Mouse (Mus musculus) adrenal gland, adult 2 months (tissue): ENCODE data around the gene Rchy1. TPM values are rescaled to one million over a fixed set of nuclear protein-coding genes. Genes with fewer than 3 reads are reported as not detected.
"Not testable (repeated sequence)": the region's sequence is repeated elsewhere in the genome, so short reads cannot be mapped to it uniquely, and the experiment has no call there.

Source experiments
- DNase-seq: peaks from one replicate; pipeline ENCODE4 v3.0.0; 2021
- polyA plus RNA-seq: library from polyadenylated mRNA; depleted of rRNA; stranded (reverse); fragments of >200 nt; gene quantifications from 2 replicates; pipeline ENCODE4 v1.2.3, GENCODE M21; 2012; rRNA removed
- total RNA-seq, 2 experiments: library from RNA; stranded (reverse); gene quantifications; 2 replicates each; pipeline ENCODE4 v1.2.3; 2021

Rchy1 gene
- total and polyA plus RNA-seq, 3 experiments = 10.8 to 61.2 (median 54.2) TPM

DNA sequence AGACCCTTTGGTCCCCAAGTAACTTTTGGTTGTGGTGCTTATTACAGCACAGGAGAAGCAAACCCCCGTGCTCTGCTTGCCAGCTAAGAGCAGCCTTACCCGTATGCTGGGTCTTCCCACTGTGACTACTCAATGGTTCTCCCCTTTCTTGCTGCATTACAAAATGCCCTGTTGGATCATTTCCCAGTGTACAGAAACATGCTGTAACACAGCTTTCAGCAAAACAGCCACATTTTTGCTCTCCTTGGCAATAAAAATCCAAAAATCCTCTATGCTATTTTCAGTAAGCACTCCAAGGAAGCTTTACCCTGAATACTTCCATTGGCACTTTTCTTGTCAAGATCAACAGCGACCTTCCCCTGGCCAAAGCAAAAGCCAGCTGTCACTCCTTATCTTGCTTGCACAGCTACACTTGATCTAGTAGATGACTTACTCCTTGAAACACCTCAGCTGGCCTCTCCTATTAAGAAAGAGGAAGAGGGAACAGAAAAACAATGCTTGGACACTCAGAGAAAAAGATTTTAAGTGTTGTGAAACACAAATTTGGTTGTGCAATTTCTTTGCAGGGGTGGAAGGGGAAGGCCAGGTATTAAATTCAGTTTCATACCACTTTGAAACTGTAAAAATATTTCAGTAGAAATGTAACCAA, 2.1 kb downstream of the Rchy1 start:
- peak; percentile 49 for DNase-seq

- no peak for DNase-seq
Observed at GRCm38 (mm10) chr5:91959986-91960385, 2.9 kb downstream of the Rchy1 start.

GRCm38 (mm10) chr5:91959096-91959495, 3.8 kb downstream of the Rchy1 start:
- no peak for DNase-seq

GRCm38 (mm10) chr5:91956991-91957760, 5.7 kb downstream of the Rchy1 start:
- DNase-seq = no peak

GRCm38 (mm10) chr5:91951404-91951803, 11.5 kb downstream of the Rchy1 start:
- DNase-seq = no peak

DNA sequence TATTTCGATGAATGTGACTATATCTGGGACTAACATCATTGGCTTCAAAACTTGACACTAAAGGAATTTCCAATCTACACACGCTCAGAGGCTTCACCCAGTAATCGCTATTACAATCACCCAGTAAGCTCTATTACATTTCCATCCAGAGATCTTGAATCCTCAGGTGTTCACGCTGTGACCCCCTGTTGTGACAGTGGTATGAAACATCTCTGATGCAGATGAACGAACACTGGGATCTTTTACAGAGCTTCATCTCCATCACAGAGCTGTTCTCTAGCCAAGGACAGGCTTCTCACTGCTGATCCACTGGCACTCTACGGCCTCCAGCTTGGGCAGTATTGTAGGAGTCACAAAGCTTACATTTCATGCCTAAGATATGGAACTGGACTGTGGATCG, 13.4 kb downstream of the Rchy1 start:
- DNase-seq = no peak

GRCm38 (mm10) chr5:91947008-91947407, 15.9 kb downstream of the Rchy1 start:
- no peak for DNase-seq

GRCm38 (mm10) chr5:91945609-91946008, 17.3 kb downstream of the Rchy1 start:
- DNase-seq = not testable (repeated sequence)

DNA sequence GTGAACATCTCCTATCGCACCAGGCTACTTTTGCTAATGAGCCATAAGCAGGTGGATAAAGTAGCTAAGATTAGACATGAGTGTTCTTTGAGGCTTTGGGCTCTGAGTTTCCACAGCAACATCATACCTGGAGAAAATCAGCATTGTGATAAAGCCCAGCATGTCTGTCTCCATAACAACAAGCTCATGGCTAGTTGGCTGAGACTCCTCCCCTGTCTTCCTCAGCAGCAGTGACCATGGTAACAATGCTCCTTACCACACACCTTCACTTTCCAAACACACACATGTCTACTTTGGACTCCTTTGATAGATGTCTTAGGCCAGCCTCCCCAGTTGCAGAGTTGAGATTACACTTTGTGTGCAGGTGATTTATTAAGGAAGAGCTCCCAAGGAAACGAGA, 49.6 kb downstream of the Rchy1 start:
- DNase-seq = no peak

- DNase-seq = no peak
Observed at GRCm38 (mm10) chr5:91911384-91912106, 51.3 kb downstream of the Rchy1 start.

DNA sequence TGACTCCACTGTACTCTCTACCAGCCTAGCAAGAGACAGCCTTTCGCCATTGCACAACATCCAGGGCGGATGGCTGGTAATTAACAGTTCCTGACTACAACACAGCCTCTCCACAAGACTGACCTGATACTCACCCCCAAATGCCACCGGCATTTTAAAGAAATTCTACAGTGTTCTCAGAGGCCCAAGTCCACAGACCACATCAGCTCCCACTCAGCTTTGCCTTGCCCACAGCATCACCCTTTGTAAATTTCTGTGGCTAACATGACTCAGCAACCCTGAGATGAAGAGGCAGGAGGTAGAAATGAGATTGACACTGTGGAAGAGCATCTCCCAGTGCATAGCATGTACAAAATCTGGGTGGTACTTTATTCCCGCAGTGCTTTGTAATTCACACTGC, 52.3 kb downstream of the Rchy1 start:
- DNase-seq = no peak

- no peak for DNase-seq
Observed at GRCm38 (mm10) chr5:91909010-91909620, 53.8 kb downstream of the Rchy1 start.

Other genes with a start within 250 kb of the Rchy1 start
- not detected for gene Odaph, start 24.4 kb upstream of the Rchy1 start, total RNA-seq
- not detected in 2 replicates for gene Odaph, start 24.4 kb upstream of the Rchy1 start, polyA plus RNA-seq
- 1 to 10 TPM; 4.9 to 6.9 TPM for gene Cdkl2, start 80.8 kb upstream of the Rchy1 start, total RNA-seq
- 0.60 and 0.62 TPM in 2 replicates for gene Cdkl2, start 80.8 kb upstream of the Rchy1 start, polyA plus RNA-seq
- 100 to 1,000 TPM; 142 to 168 TPM for gene G3bp2, start 120.7 kb upstream of the Rchy1 start, total RNA-seq
- 9.7 and 12.5 TPM in 2 replicates for gene G3bp2, start 120.7 kb upstream of the Rchy1 start, polyA plus RNA-seq
- gene Uso1, start 174.9 kb upstream of the Rchy1 start, total RNA-seq = 100 to 1,000 TPM in 1 of 2 experiments, 10 to 100 TPM in 1; 88.8 to 113 TPM
- gene Uso1, start 174.9 kb upstream of the Rchy1 start, polyA plus RNA-seq = 22.8 and 35.4 TPM in 2 replicates